Mouse (Mus musculus): ENCODE data around the gene Otop3. TPM values are rescaled to one million over a fixed set of nuclear protein-coding genes. Genes with fewer than 3 reads are reported as not detected.

Gene Otop3
- total RNA-seq, 2 experiments from 2014 or later = not detected

- no peak for DNase-seq
- intact Hi-C loops (cut with DNase I; ENCODE audit: low total_unique reads) = no loop called here
Measured at GRCm38 (mm10) chr11:115314249-115314648, 20.3 kb upstream of the Otop3 start.

GRCm38 (mm10) chr11:115317204-115317603 lies 17.3 kb upstream of the Otop3 start:
- DNase-seq = no peak

GRCm38 (mm10) chr11:115318245-115319027 lies 16.1 kb upstream of the Otop3 start:
- intact Hi-C loops (cut with DNase I; ENCODE audit: low total_unique reads) = no loop called here
- DNase-seq = no peak

More at GRCm38 (mm10) chr11:115317204-115317603, 17.3 kb upstream of the Otop3 start:
- intact Hi-C loops (cut with DNase I; ENCODE audit: low total_unique reads) = no loop called here

GRCm38 (mm10) chr11:115319704-115320383 lies 14.7 kb upstream of the Otop3 start:
- peak; percentile 63 for DNase-seq
- intact Hi-C loops (cut with DNase I; ENCODE audit: low total_unique reads) = no loop called here

GRCm38 (mm10) chr11:115321906-115322693 lies 12.4 kb upstream of the Otop3 start, which contains the start of gene Ush1g:
Gene Ush1g (minus strand): TSS chr11:115322041.
- intact Hi-C loops (cut with DNase I; ENCODE audit: low total_unique reads) = loop anchor here (2.0 kb wide), 1 partner anchor 33 kb away; no protein-coding TSS in a partner anchor
- DNase-seq = peak; percentile 67

GRCm38 (mm10) chr11:115323354-115323753 lies 11.2 kb upstream of the Otop3 start:
- no peak for DNase-seq

GRCm38 (mm10) chr11:115326730-115327129 lies 7.8 kb upstream of the Otop3 start:
- intact Hi-C loops (cut with DNase I; ENCODE audit: low total_unique reads) = no loop called here
- DNase-seq = no peak

More at GRCm38 (mm10) chr11:115323354-115323753, 11.2 kb upstream of the Otop3 start:
- intact Hi-C loops (cut with DNase I; ENCODE audit: low total_unique reads) = loop anchor here (2.0 kb wide), 1 partner anchor 31 kb away; no protein-coding TSS in a partner anchor

- intact Hi-C loops (cut with DNase I; ENCODE audit: low total_unique reads) = no loop called here
- no peak for DNase-seq
Measured at GRCm38 (mm10) chr11:115329339-115329738, 5.2 kb upstream of the Otop3 start.

GRCm38 (mm10) chr11:115335223-115335622 lies 692 bp downstream of the Otop3 start:
- intact Hi-C loops (cut with DNase I; ENCODE audit: low total_unique reads) = no loop called here
- no peak for DNase-seq

GRCm38 (mm10) chr11:115336115-115336514 lies 1.6 kb downstream of the Otop3 start:
- intact Hi-C loops (cut with DNase I; ENCODE audit: low total_unique reads) = no loop called here
- no peak for DNase-seq

GRCm38 (mm10) chr11:115337350-115337749 lies 2.8 kb downstream of the Otop3 start:
- DNase-seq = no peak
- intact Hi-C loops (cut with DNase I; ENCODE audit: low total_unique reads) = no loop called here

- no peak for DNase-seq
- intact Hi-C loops (cut with DNase I; ENCODE audit: low total_unique reads) = no loop called here
Measured at GRCm38 (mm10) chr11:115337826-115338225, 3.3 kb downstream of the Otop3 start.

GRCm38 (mm10) chr11:115341246-115341645 lies 6.7 kb downstream of the Otop3 start:
- no peak for DNase-seq
- intact Hi-C loops (cut with DNase I; ENCODE audit: low total_unique reads) = no loop called here

GRCm38 (mm10) chr11:115341866-115342265 lies 7.3 kb downstream of the Otop3 start:
- intact Hi-C loops (cut with DNase I; ENCODE audit: low total_unique reads) = no loop called here
- no peak for DNase-seq

GRCm38 (mm10) chr11:115344967-115345366 lies 10.4 kb downstream of the Otop3 start:
- intact Hi-C loops (cut with DNase I; ENCODE audit: low total_unique reads) = no loop called here
- no peak for DNase-seq

- DNase-seq = no peak
- intact Hi-C loops (cut with DNase I; ENCODE audit: low total_unique reads) = no loop called here
Measured at GRCm38 (mm10) chr11:115345515-115345914, 11.0 kb downstream of the Otop3 start.

GRCm38 (mm10) chr11:115348681-115349248 lies 14.2 kb downstream of the Otop3 start:
- no peak for DNase-seq
- intact Hi-C loops (cut with DNase I; ENCODE audit: low total_unique reads) = no loop called here

GRCm38 (mm10) chr11:115349976-115350375 lies 15.4 kb downstream of the Otop3 start:
- intact Hi-C loops (cut with DNase I; ENCODE audit: low total_unique reads) = no loop called here
- no peak for DNase-seq

GRCm38 (mm10) chr11:115353375-115353774 lies 18.8 kb downstream of the Otop3 start:
- intact Hi-C loops (cut with DNase I; ENCODE audit: low total_unique reads) = no loop called here
- DNase-seq = no peak

Data from gastrocnemius, postnatal 14 days (tissue).